Mouse (Mus musculus) spleen, postnatal 10 days (tissue): Measurements from ENCODE around the gene Pin1rt1.

Source experiments
- DNase-seq, 2 experiments: peaks; one replicate each; pipeline ENCODE4 v3.0.0; 2021 to 2022; ENCODE audit warnings: low spot score in 2 of 2

The Pin1rt1 gene

GRCm38 (mm10) chr2:104716279-104716678 lies at the start of gene Pin1rt1:
Gene Pin1rt1, minus strand, starts transcription at chr2:104716379.
- DNase-seq = no peak

GRCm38 (mm10) chr2:104764018-104764417 lies 47.8 kb upstream of the Pin1rt1 start:
- DNase-seq = no peak

DNA sequence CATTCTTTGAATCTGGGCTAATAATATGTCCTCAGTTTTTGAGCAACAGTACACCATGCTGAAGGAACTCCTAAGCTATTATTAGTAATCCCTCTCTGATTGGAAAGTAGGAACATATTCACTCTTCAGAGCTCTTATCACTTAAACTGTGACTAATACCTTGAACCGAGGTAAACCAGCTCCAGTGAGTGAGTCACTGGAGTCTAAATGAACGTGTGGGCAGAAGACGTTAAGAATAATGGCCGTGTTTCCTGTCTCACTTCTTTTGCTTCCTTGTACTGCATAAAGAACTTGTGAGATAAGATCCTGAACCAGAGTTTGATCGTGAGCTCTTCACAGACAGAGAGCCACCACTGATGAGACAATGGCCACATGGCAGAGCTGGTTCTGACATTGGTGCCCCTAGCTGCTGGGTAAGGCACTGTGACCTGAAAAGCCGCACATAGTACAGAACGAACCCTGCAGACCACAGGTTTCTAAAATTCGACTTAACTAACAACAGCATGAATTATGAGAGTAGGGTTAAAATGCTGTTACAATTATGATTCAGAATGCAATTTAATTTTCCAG lies 47.0 kb upstream of the Pin1rt1 start:
- DNase-seq = no peak

DNA sequence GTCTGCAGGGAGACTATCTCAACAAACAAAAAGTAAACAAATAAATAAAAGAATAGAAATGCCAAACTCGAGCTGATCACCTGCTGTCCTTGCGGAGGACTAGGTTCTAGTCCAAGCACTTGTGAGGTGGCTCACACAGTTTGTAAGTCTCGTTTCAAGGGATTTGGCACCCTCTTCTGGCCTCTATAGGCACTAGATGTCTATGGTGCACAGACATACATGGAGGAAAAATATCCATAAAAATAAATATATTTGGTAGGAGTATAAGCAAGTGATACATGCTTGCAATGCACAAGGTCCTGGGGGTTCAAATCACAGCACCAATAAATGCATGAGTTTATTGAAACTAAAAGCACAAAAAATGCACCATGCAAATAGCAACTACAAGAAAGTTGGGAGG lies 34.4 kb upstream of the Pin1rt1 start:
- no peak for DNase-seq

DNA sequence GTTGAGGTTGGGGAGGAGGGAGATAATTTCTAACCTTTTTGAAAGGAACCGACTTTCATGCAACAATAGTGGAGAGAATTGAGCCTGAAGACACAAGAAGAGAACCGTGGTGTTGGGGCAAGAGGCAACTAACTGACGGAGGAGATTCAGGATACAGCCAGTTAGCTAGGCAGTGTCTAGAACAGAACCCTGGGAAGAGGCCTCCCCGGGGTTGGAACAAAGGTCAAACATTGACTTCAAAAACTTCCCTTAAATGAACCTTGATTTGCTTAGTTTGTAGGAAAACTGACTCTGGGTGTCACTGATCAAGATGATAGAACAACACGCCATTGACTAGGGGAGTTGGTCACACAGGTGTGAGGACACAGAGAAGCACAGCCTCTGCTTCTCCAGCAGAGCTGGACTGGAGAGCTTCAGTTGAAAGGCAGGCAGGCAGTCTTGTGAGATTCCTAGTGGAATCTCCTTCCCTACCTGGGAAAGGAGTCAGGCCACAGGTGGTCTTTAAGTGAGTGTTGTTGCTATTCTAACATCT lies 32.5 kb upstream of the Pin1rt1 start:
- DNase-seq = no peak

DNA sequence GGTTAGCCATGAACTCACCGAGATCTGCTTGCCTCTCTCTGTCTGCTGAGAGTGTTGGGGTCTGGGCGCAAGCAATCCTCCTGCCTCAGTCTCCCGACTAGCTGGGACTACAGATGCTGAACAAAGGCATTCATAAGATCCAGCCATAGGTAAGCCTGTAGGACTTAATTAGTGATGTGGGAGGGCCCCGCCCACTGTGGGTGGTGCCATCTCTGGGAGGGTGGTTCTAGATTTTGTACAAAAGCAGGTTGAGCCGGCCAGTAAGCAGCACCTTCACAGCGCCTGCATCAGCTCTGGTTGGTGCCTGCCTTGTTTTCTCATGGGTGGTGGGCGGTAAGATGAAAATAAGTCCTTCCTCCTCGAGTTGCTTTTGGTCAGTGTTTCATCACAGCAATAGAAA lies 30.1 kb upstream of the Pin1rt1 start:
- no peak for DNase-seq

- no peak for DNase-seq
Measured at GRCm38 (mm10) chr2:104743971-104744370, 27.8 kb upstream of the Pin1rt1 start.

GRCm38 (mm10) chr2:104743160-104743559 lies 27.0 kb upstream of the Pin1rt1 start:
- DNase-seq = no peak

DNA sequence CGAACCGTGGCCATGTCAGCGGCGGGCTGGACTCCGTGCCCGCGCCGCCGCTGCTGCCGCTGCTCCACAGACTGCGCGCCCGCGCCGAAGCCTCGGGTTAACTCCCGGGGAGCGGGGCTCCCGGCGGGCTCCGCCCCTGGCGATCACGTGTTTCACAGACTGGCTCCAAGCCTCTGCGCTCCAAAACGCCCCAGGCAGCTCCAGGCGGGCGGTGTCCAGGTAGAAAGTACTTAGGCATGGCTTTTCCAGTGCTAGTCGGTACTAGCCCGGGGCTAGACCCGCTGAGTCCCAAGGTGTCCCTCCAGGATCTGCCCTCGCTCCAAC lies 26.5 kb upstream of the Pin1rt1 start, which contains the start of gene Depdc7:
TSS of gene Depdc7 (minus strand) at position 138 of the 324 bp plus-strand sequence.
- DNase-seq = peak; percentile 74 to 90

GRCm38 (mm10) chr2:104741896-104742740 lies 25.9 kb upstream of the Pin1rt1 start:
- no peak for DNase-seq

DNA sequence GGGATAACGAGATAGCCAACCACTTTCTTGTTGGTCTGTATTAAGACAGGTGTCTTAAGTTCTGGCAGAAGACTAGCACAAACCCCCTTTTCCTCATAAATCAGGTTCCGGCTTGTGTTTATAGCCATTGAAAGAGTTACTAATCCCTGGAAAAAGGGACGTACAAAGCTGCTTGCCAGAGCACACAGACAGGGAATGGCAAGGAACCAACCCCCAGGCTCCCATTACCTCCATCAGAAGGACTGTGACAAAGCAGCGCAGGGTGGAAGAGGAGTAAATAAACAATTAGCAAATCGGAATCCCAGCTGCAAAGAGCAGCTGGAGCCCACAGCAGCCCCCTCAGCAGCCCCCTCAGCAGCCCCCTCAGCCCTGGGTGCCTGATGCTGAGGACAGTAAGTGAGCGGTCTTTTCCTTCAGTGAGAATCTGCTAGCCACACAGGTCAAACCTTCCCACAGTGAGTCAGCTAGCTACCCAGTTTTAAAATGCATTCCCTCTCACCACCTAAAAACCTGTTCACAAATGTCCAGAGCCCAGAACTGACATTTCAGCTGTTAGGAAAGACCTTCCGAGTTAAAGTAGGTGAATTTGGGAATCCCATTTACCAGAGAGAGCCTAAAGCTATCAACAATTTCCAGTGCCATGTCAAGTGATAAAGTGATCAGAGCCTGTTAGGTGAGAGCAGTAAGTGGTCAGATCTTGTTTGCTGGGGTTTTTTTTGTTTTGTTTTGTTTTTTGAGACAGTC lies 25.0 kb upstream of the Pin1rt1 start:
- no peak for DNase-seq

DNA sequence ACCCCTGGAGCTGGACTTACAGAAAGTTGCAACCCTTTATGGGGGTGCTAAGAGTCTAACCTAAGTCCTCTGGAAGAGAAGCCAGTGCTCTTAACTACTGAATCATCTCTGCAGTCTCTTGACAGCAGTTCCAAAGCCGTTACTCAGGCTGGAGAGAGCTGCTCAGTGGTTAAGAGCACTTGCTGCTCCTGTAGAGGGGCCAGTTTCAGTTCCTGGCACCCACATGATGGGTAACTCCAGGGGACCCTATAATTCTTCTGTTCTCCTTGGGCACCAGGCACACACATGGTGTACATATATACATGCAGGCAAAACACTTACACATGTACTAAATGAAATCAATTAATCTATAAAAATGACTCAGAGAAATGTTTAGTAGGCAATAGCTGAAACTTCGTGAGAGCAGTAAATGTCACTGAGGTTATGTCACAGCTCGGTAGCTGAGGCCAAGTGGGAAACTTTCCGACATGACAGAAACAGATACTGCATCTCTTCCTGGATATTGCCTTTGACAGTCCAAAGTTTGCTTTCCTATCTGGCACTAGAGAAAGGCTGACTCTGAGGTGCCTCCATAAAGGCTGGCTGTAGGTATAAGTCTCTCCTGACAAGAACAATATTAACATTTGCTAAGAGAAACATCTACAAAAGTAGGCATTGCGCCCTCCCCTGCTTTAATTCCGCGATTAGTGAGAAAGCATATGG lies 24.2 kb upstream of the Pin1rt1 start:
- DNase-seq = no peak

GRCm38 (mm10) chr2:104739691-104740090 lies 23.5 kb upstream of the Pin1rt1 start:
- no peak for DNase-seq

- no peak for DNase-seq
Measured at GRCm38 (mm10) chr2:104736241-104736640, 20.1 kb upstream of the Pin1rt1 start.

DNA sequence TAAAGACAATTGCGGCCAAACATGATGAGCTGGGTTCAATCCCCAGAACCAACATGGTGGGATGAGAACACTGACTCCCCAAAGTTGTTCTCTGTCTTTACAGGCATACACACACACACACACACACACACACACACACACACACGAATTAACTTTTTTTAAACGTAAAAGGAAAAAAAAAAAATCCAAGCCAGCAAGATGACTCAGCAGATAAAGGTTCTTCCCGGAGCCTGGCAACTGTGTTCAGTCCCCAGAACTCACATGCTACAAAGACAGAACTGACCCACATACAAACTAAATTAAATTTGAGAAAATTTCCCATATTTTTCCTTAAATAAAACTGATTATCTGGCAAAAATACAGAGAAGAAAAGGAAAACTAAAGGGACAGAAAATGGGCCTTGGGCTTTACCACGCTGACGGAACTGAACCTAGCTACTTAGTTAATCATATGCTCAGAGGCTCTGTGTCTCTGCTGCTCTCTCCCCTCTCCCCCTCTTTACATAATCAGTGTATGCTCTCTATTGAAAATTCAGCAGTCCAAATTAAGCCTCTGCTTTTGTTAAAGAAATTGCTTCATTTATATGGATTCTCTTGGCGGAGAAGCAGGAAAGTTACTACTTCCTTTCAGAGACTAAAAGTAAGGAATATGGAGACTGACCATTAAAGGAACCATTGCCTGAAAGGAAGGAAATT lies 16.5 kb upstream of the Pin1rt1 start:
- DNase-seq = no peak

DNA sequence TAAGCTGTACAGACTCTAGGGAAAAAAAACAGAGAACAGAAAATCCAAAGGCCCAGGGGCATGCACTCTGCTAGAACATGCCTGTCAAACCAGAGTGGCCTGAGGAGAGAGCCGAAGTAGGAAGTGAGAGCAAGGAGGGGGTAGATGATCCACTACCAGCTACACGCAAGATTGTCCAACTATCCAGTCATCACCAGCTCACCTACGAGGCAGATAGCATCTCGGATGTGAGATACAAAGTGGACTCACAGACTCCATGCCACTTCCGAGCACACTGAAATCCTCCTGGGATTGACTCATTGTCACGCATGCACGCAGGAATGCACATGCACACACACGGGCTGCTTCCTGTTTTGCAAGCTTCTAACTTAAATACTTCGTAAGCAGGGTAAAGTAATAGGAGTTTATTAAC lies 15.9 kb upstream of the Pin1rt1 start:
- DNase-seq = peak in 1 of 2 experiments; percentile 17

DNA sequence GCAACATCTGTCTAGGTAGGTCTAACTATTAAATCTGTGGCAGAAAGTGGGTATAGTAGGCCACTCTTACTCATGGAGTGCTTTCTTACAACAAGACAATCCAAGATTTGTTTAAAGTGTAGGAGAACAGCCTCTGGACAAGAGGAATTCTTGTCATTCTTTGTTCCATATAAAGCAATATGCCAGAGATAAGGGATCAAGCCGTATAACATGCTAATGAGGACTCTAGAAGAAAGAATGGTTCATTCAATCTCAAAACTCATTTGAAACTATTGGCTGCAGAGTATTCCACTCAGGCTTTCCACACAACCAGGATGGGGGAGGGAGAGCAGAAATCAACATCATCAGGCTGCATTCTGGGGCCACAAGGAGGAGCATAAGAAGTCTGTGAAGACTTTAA lies 11.2 kb upstream of the Pin1rt1 start:
- no peak for DNase-seq

DNA sequence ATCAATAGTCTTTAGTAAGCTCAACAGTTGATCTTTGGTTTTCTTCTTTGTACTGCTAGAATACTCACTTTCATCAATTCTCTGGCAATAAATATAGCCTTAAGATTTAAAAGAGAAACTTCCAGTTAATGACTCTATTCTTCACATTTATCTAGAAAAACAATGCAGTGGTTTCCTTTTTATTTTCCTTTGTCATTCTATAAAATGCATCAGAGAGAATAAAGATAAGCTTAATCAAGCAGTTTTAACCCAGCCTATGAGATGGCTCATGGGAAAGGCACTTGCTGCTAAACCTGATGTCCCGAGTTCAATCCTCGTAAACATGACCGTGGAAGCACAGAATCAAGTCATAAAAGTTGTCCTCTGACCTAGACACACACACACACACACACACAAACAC lies 5.8 kb upstream of the Pin1rt1 start:
- DNase-seq = no peak

DNA sequence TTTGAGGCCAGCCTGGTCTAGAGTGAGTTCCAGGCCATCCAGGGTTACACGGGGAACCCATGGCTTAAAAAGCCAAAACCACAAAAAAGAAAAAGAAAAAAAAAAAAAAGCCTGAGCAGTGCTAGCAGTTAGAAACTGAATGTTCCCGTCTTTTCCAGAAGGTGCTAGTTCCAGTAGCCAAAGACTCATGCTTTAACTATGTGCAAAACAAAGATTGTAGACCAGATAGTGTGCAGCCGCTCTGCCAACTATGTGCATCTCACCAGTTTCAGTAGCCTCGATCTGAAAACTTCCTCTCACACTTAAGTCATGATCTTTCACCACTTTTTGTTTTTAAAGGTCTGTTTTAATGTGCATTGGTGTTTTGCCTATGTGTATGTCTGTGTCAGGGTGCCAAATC lies 1.6 kb upstream of the Pin1rt1 start:
- no peak for DNase-seq

- DNase-seq = no peak
Measured at GRCm38 (mm10) chr2:104717231-104717735, 1.1 kb upstream of the Pin1rt1 start.

- no peak for DNase-seq
Measured at GRCm38 (mm10) chr2:104714254-104714691, 1.9 kb downstream of the Pin1rt1 start.
